Mouse (Mus musculus) CH12.LX (cell line): Measurements from ENCODE around the gene Ddx58. TPM values are rescaled to one million over a fixed set of nuclear protein-coding genes. Genes with fewer than 3 reads are reported as not detected.
A peak's percentile ranks its signal among the peaks of the same experiment; 100 is the strongest.

ENCODE experiments used
- DNase-seq: peaks from one replicate; pipeline ENCODE4 v3.0.0-alpha.2; 2013; ENCODE audit errors: extremely low read depth
- H3K27ac ChIP-seq: 2 replicates; pipeline ENCODE4 v1.5.1; 2012; ENCODE audit warnings: low read depth, mild to moderate bottlenecking, control low read depth, moderate library complexity; ENCODE audit not compliant: insufficient read depth
- H3K27me3 ChIP-seq: replicated peaks from 2 replicates; pipeline ENCODE3; 2012; ENCODE audit warnings: inconsistent platforms
- H3K36me3 ChIP-seq, 2 experiments: replicated peaks in 1 of 2; 2 replicates each; pipeline versions ENCODE3 to v1.6.1; 2012; ENCODE audit warnings: inconsistent platforms in 1 of 2, low read length in 1 of 2, mild to moderate bottlenecking in 1 of 2, mixed read lengths in 1 of 2, moderate library complexity in 1 of 2; ENCODE audit not compliant: control insufficient read depth in 1 of 2, insufficient read depth in 1 of 2
- H3K4me1 ChIP-seq, 2 experiments: 2 replicates each; pipeline ENCODE4 v1.6.1; 2012; ENCODE audit warnings: inconsistent platforms in 1 of 2, moderate library complexity in 1 of 2; ENCODE audit not compliant: insufficient read depth in 2 of 2, control insufficient read depth in 1 of 2
- H3K4me2 ChIP-seq: 2 replicates; pipeline ENCODE4 v1.6.1; 2012; ENCODE audit warnings: low read depth, mild to moderate bottlenecking, control low read depth; ENCODE audit not compliant: poor library complexity, insufficient read depth, severe bottlenecking
- H3K4me3 ChIP-seq, 3 experiments: fragments of 150-350 bp in 1 of 3; sonication (generic) in 1 of 3; replicated peaks in 1 of 3; 2 replicates each; pipeline versions ENCODE3 to v1.5.1; 2011 to 2012; ENCODE audit warnings: low read depth in 2 of 3, low read length in 2 of 3, mild to moderate bottlenecking in 2 of 3, moderate library complexity in 2 of 3, control low read depth in 1 of 3, improper control_type of control experiment in 1 of 3, inconsistent platforms in 1 of 3, mixed read lengths in 1 of 3; ENCODE audit not compliant: poor library complexity in 1 of 3
- H3K79me2 ChIP-seq: replicated peaks from 2 replicates; pipeline ENCODE4 v1.6.1; 2012; ENCODE audit warnings: mild to moderate bottlenecking, moderate library complexity; ENCODE audit not compliant: control insufficient read depth, poor library complexity, insufficient read depth, severe bottlenecking; ENCODE audit errors: extremely low read depth
- H3K9ac ChIP-seq: 2 replicates; pipeline ENCODE4 v1.6.1; 2012; ENCODE audit warnings: low read depth, mild to moderate bottlenecking, control low read depth, moderate library complexity; ENCODE audit not compliant: insufficient read depth
- H3K9me3 ChIP-seq: replicated peaks from 2 replicates; pipeline ENCODE3; 2012; ENCODE audit warnings: low read length, inconsistent platforms, mixed read lengths
- CHD2 ChIP-seq: IDR thresholded peaks from 2 replicates; pipeline ENCODE4 v1.6.1; 2011; ENCODE audit warnings: low read length, improper control_type of control experiment
- CTCF ChIP-seq, 2 experiments: IDR thresholded peaks in 1 of 2; conservative IDR thresholded peaks in 1 of 2; 2 replicates each; pipeline ENCODE4 v1.5.1; 2011 to 2012; ENCODE audit warnings: low read depth in 2 of 2, low read length in 2 of 2, improper control_type of control experiment in 1 of 2, inconsistent platforms in 1 of 2, mild to moderate bottlenecking in 1 of 2, moderate library complexity in 1 of 2
- E2F4 ChIP-seq: IDR thresholded peaks from 2 replicates; pipeline ENCODE4 v1.6.1; 2011; ENCODE audit warnings: low read depth, low read length, improper control_type of control experiment; ENCODE audit not compliant: insufficient replicate concordance
- ELF1 ChIP-seq: IDR thresholded peaks from 2 replicates; pipeline ENCODE4 v1.6.1; 2014; ENCODE audit warnings: low read depth, mild to moderate bottlenecking, inconsistent platforms, low read length, improper control_type of control experiment
- ETS1 ChIP-seq: conservative IDR thresholded peaks from 2 replicates; pipeline ENCODE4 v1.6.1; 2012; ENCODE audit warnings: low read depth, mild to moderate bottlenecking, inconsistent platforms, low read length, improper control_type of control experiment, moderate library complexity
- GABPA ChIP-seq: IDR thresholded peaks from 2 replicates; pipeline ENCODE4 v1.6.1; 2012; ENCODE audit warnings: low read depth, low read length, improper control_type of control experiment, inconsistent platforms; ENCODE audit not compliant: insufficient replicate concordance
- JUND ChIP-seq: conservative IDR thresholded peaks from 2 replicates; pipeline ENCODE4 v1.6.1; 2011; ENCODE audit warnings: low read depth, low read length, improper control_type of control experiment
- KAT2A ChIP-seq: IDR thresholded peaks from 2 replicates; pipeline ENCODE4 v1.6.1; 2012; ENCODE audit warnings: low read length, improper control_type of control experiment, inconsistent platforms; ENCODE audit not compliant: insufficient replicate concordance
- MAX ChIP-seq: IDR thresholded peaks from 2 replicates; pipeline ENCODE4 v1.6.1; 2011; ENCODE audit warnings: low read length, improper control_type of control experiment
- MEF2A ChIP-seq: IDR thresholded peaks from 2 replicates; pipeline ENCODE4 v1.6.1; 2014; ENCODE audit warnings: low read depth, mild to moderate bottlenecking, inconsistent platforms, low read length, improper control_type of control experiment, borderline replicate concordance
- MXI1 ChIP-seq: IDR thresholded peaks from 2 replicates; pipeline ENCODE4 v1.6.1; 2011; ENCODE audit warnings: mild to moderate bottlenecking, low read depth, low read length, improper control_type of control experiment
- NELFE ChIP-seq: IDR thresholded peaks from 2 replicates; pipeline ENCODE4 v1.6.1; 2011; ENCODE audit warnings: low read depth, low read length, improper control_type of control experiment
- NRF1 ChIP-seq: IDR thresholded peaks from 2 replicates; pipeline ENCODE4 v1.6.1; 2014; ENCODE audit warnings: low read depth, mild to moderate bottlenecking, inconsistent platforms, low read length, improper control_type of control experiment, moderate library complexity
- PAX5 ChIP-seq: IDR thresholded peaks from 2 replicates; pipeline ENCODE4 v1.6.1; 2012; ENCODE audit warnings: low read length, inconsistent platforms, mixed read lengths
- POLR2A ChIP-seq: IDR thresholded peaks from 2 replicates; pipeline ENCODE4 v1.6.1; 2011; ENCODE audit warnings: low read depth, mild to moderate bottlenecking, improper control_type of control experiment, low read length
- POLR2AphosphoS2 ChIP-seq: IDR thresholded peaks from 2 replicates; pipeline ENCODE4 v1.6.1; 2011; ENCODE audit warnings: low read depth, low read length, improper control_type of control experiment
- UBTF ChIP-seq: IDR thresholded peaks from 2 replicates; pipeline ENCODE4 v1.6.1; 2012; ENCODE audit warnings: low read depth, mild to moderate bottlenecking, inconsistent platforms, low read length, improper control_type of control experiment, moderate library complexity
- ZKSCAN1 ChIP-seq: IDR thresholded peaks from 2 replicates; pipeline ENCODE4 v1.6.1; 2012; ENCODE audit warnings: low read depth, inconsistent platforms, low read length, improper control_type of control experiment, borderline replicate concordance
- dilution Hi-C: fragments of 300-500 bp; cut with MboI; formaldehyde crosslinking; loops from 2 replicates; pipeline ENCODE4 v1.14.3; 2020; ENCODE audit warnings: low sequenced_read_pairs; ENCODE audit not compliant: extremely low pct_unique_long_range_greater_than_20kb, extremely low pct_ligation_motif_present
- in situ Hi-C: fragments of 300-500 bp; cut with MboI; formaldehyde crosslinking; loops from 3 replicates; pipeline ENCODE4 v1.14.3; 2019; ENCODE audit warnings: low sequenced_read_pairs, low pct_ligation_motif_present, low pct_unique_long_range_greater_than_20kb, mixed read lengths
- polyA plus RNA-seq: library from polyadenylated mRNA; unstranded; fragments of >175 nt; gene quantifications from 2 replicates; pipeline ENCODE4 v1.2.1, GENCODE M21; 2012; ENCODE audit warnings: low read depth; ENCODE audit not compliant: insufficient read length
- total RNA-seq, 2 experiments: library from RNA; depleted of rRNA; stranded (reverse); fragments of 300-350 nt in 1 of 2; fragments of >200 nt in 1 of 2; gene quantifications; 2 replicates each; pipeline ENCODE4 v1.2.3; 2012 to 2014

Ddx58 gene
- total and polyA plus RNA-seq, 3 experiments: 4.2 to 7.3 (median 6.6) TPM

DNA sequence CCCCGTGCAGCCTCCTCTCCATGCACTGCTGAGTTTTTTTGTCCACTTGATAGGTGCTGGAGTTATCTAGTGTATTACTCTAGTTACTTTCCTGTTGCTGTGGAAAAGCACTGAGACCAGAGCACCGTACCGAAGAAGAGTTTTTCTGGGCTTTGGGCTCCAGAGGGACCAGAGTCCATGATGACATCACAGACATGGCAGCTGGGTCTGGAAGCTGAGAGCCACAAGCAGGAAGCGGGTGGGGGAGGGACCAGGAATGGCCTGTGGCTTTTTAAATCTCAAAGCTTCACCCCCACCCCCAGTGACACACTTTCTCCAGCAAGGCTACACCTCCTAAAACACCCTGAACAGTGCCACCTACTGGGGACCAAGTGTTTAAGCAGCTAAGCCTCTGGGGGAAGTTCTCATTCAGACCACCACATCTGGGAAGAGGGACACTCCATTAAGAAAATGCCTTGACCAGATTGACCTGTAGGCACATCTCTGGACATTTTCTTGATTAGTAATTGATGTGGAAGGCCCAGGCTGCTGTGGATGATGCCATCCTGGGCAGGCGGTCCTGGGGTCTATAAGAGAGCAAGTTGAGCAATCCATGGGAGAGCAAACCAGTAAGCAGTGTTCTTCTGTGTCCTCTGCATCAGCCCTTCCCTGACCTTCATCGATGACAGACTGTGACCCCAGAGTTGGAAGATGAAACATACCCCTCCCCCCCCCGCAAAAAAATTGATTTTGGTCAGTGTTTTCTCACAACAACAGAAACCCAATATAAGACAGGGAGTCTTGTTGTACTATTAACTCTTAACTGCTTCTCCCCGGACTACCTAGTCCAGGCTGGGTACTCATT is 78.8 kb downstream of the Ddx58 start:
- DNase-seq: no peak
- Histone ChIP-seq H3K27me3 (no peaks in the 10 kb centered on the region), H3K4me1 (no peaks in the 10 kb centered on the region), H3K9ac (no peak overlapping the region), H3K4me3 (no peak overlapping the region), H3K27ac (no peak overlapping the region), H3K79me2 (no peaks in the 10 kb centered on the region), H3K9me3 (peaks cover 6% of the 10 kb centered on the region), H3K4me2 (no peak overlapping the region), H3K36me3 (peaks cover 4 to 35% of the 10 kb centered on the region in 2 experiments)
- in situ Hi-C loops (no loop called here), dilution Hi-C loops (no loop called here)
- no peak for TF ChIP-seq NRF1
- TF ChIP-seq CTCF (conservative IDR thresholded peaks at IDR 0.05 in 1 of 2, IDR thresholded peaks at IDR 0.05 in 1 of 2; ENCODE audit: low read depth in 2 of 2, low read length in 2 of 2): 0 out of 4 replicates have a peak, but pooled peaks of 1 of the 2 experiments have one; percentile 12

DNA sequence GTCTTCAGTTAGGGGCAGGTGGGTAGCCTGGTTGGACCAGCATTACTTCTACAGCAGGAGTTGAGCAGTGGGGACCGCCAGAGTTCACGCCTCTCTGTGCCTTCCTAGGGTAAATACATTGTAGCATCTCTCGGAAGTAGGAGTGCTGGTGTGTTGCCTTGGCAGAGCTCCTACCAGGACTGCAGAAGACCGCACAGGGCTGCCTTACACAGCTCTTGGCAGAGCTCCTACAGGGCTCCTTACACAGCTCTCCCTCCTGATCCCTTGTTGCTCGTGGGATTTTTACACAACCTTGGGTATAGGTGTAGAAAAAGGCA is 81.4 kb downstream of the Ddx58 start:
- Histone ChIP-seq H3K4me1 (peaks cover 0 to 9% of the 10 kb centered on the region in 2 experiments; a peak in 2 of 4 replicates), H3K36me3 (peaks cover 0 to 21% of the 10 kb centered on the region in 2 experiments), H3K27ac (no peak overlapping the region), H3K27me3 (no peaks in the 10 kb centered on the region), H3K9me3 (peaks cover 6% of the 10 kb centered on the region), H3K4me2 (no peak overlapping the region), H3K9ac (no peak overlapping the region), H3K4me3 (no peak overlapping the region), H3K79me2 (no peaks in the 10 kb centered on the region)
- in situ Hi-C loops (no loop called here), dilution Hi-C loops (no loop called here)
- no peak for DNase-seq
- TF ChIP-seq POLR2AphosphoS2: no peak
- TF ChIP-seq JUND: no peak
- no peak for TF ChIP-seq ETS1
- no peak for TF ChIP-seq NELFE
- no peak for TF ChIP-seq POLR2A
- TF ChIP-seq CHD2: no peak
- TF ChIP-seq MAX: no peak
- no peak for TF ChIP-seq KAT2A
- TF ChIP-seq MEF2A: no peak
- no peak for TF ChIP-seq ELF1
- no peak for TF ChIP-seq ZKSCAN1
- no peak for TF ChIP-seq UBTF
- no peak for TF ChIP-seq PAX5
- TF ChIP-seq E2F4: no peak
- no peak for TF ChIP-seq MXI1
- no peak for TF ChIP-seq GABPA
